Mouse (Mus musculus) brain, embryonic 14.5 days (tissue): ENCODE results near the gene Ptpn7.

Experiments
- CTCF ChIP-seq: fragments of 200-500 bp; IDR thresholded peaks from 2 replicates; pipeline ENCODE4 v1.5.1; 2012; ENCODE audit warnings: inconsistent platforms, mild to moderate bottlenecking, moderate library complexity, borderline replicate concordance; ENCODE audit not compliant: insufficient read depth, insufficient read length; ENCODE audit errors: extremely low read depth
- POLR2A ChIP-seq: fragments of 200-500 bp; IDR thresholded peaks from 2 replicates; pipeline ENCODE4 v1.6.1; 2012; ENCODE audit warnings: mild to moderate bottlenecking, inconsistent platforms, borderline replicate concordance; ENCODE audit not compliant: poor library complexity, insufficient read depth, insufficient read length, severe bottlenecking; ENCODE audit errors: extremely low read depth

DNA sequence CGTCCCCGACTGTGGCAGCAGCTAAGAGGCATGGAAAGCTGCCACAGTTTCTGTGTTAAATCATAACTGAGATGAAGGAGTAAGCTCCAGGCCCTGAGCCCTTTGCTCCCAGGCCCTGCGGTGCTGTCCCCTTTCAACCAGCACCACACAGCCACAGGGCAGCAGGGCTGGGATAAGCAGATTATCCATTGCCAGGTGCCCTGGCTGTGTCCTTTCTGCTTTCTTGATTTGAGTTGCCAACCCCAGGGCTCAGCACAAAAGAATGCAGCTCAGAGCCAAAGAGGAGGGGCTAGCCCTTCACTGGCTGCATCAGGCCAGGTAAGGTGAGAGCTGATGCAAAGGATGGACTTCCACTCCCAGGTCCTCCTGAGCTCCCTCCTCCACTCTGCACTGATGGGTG, 45.2 kb downstream of the Ptpn7 start:
- TF ChIP-seq CTCF = no peak
- TF ChIP-seq POLR2A = no peak
